Mouse (Mus musculus) cortical plate, adult 2 months (tissue): ENCODE data around the gene Disp1.

Experiments
- CTCF ChIP-seq: fragments of 200-500 bp; IDR thresholded peaks from 2 replicates; pipeline ENCODE4 v1.5.1; 2011; ENCODE audit warnings: mild to moderate bottlenecking, control low read depth, low read length; ENCODE audit not compliant: insufficient read depth; ENCODE audit errors: extremely low read depth
- POLR2A ChIP-seq: fragments of 200-500 bp; IDR thresholded peaks from 2 replicates; pipeline ENCODE4 v1.6.1; 2011; ENCODE audit warnings: mild to moderate bottlenecking, low read length, control low read depth; ENCODE audit not compliant: insufficient read depth; ENCODE audit errors: extremely low read depth

- TF ChIP-seq POLR2A = no peak
- no peak for TF ChIP-seq CTCF
These were observed 69.6 kb downstream of the Disp1 start for GRCm38 (mm10) chr1:183151510-183152319.
